Mouse (Mus musculus) liver, adult (tissue): ENCODE measurements around the gene Smchd1.

Experiments
- GATA4 ChIP-seq: IDR thresholded peaks from 2 replicates; pipeline ENCODE4 v1.6.1; 2014; ENCODE audit warnings: mild to moderate bottlenecking, low read length; ENCODE audit not compliant: insufficient replicate concordance

Gene Smchd1

DNA sequence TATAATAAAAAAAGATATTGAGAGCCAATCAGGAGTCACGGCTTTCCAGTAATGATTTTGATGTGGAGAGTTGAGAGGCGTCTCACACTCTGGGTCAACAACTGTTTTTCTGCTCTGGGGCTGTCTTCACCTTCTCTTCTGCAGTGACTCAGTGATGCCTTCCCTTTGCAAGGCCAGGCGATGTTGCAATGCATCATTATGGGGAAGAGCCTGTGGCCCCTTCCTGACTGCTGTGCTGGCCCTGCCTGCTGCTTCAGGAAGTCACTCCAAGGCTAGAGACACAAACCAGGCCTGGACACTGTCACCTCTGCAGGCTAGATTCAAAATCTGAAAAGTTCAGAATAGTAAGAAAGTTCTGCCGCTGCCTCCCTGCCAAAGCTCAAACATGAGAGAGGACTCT is 175.3 kb downstream of the Smchd1 start:
- TF ChIP-seq GATA4: no peak

- TF ChIP-seq GATA4: no peak
Measured at GRCm38 (mm10) chr17:71294570-71294969, 180.6 kb downstream of the Smchd1 start.
